ENCODE assay signal across 12 mouse cellular contexts in genomic region chr1:166381336-166381735, GRCm38 (mm10). TPM values are rescaled to one million over a fixed set of nuclear protein-coding genes. Genes with fewer than 3 reads are reported as not detected.
A peak's percentile ranks its signal among the peaks of the same experiment; 100 is the strongest.
DNase-seq lines count a peak whose midpoint lies in the region; ATAC-seq and TF ChIP-seq lines count a peak whose summit lies in the region.
"Had no signal": no experiment of that assay in that cellular context is flagged by ENCODE, and none has a peak within 500 bp of the region (broad histone marks: within the 10 kb centered on the region; RNA-seq: fewer than 3 reads in every experiment).

No protein-coding gene starts in this region.

- H3K9ac ChIP-seq in heart, embryonic 14.5 days (ENCODE audit: low read length) = peak overlapping the region; percentile 99
- peak overlapping the region; percentile 41; the same call in 1 of the 2 replicates for H3K9ac ChIP-seq in midbrain, embryonic 12.5 days (replicated peaks)
- H3K9ac ChIP-seq in midbrain, embryonic 15.5 days = no peak overlapping the region

- intact Hi-C loops in heart, postnatal 10 days (cut with DNase I) = no loop called here

- no peak for TF ChIP-seq CTCF in embryonic fibroblast, embryonic 13.5 days (IDR thresholded peaks at IDR 0.05; ENCODE audit: borderline replicate concordance, insufficient read depth, low read length)

- DNase-seq in heart, postnatal 10 days = no peak
- peak; percentile 13 for DNase-seq in naive thymus-derived CD4-positive, alpha-beta T cell, adult 2 months (ENCODE audit: low read depth)
- DNase-seq in cerebellum, postnatal 25 days = no peak
- no peak for DNase-seq in urinary bladder, postnatal 10 days (ENCODE audit: low spot score)
- DNase-seq: heart, adult 18-20 months; spleen, adult 18-20 months; thymus, postnatal 14 days had no signal

- H3K27me3 ChIP-seq in heart, embryonic 14.5 days (ENCODE audit: control insufficient read depth, insufficient read depth, low read length) = no peaks in the 10 kb centered on the region
- H3K27me3 ChIP-seq in midbrain, embryonic 12.5 days = no peaks in the 10 kb centered on the region
- H3K27me3 ChIP-seq in midbrain, embryonic 15.5 days (replicated peaks) = no peaks in the 10 kb centered on the region
- H3K27me3 ChIP-seq: limb, embryonic 15.5 days had no signal

- no peaks in the 10 kb centered on the region for H3K9me3 ChIP-seq in heart, embryonic 14.5 days (ENCODE audit: control insufficient read depth, low read length)
- H3K9me3 ChIP-seq in midbrain, embryonic 12.5 days = no peaks in the 10 kb centered on the region
- no peaks in the 10 kb centered on the region for H3K9me3 ChIP-seq in midbrain, embryonic 15.5 days
- H3K9me3 ChIP-seq: limb, embryonic 15.5 days had no signal

- WGBS in heart, embryonic 14.5 days = 84% methylated on average over 10 of the region's 10 CpGs
- WGBS in midbrain, embryonic 12.5 days = 93% methylated on average over 10 of the region's 10 CpGs
- WGBS in midbrain, embryonic 15.5 days = 83% methylated on average over 10 of the region's 10 CpGs

- peaks cover 2 to 17% of the 10 kb centered on the region in 2 experiments; a peak in 3 of 4 replicates for H3K4me1 ChIP-seq in heart, embryonic 14.5 days (ENCODE audit: control insufficient read depth in 2 of 2, insufficient read depth in 2 of 2, low read length in 2 of 2)
- peaks cover 18% of the 10 kb centered on the region for H3K4me1 ChIP-seq in midbrain, embryonic 12.5 days
- H3K4me1 ChIP-seq in midbrain, embryonic 15.5 days = peaks cover 18% of the 10 kb centered on the region
- peaks cover 5% of the 10 kb centered on the region for H3K4me1 ChIP-seq in embryonic fibroblast, embryonic 13.5 days (ENCODE audit: control insufficient read depth, insufficient read depth, low read length)

- TF ChIP-seq POLR2A in embryonic fibroblast, embryonic 13.5 days (IDR thresholded peaks at IDR 0.05; ENCODE audit: low read depth, low read length) = no peak

- H3K4me2 ChIP-seq in heart, embryonic 14.5 days (ENCODE audit: low read length) = no peak overlapping the region
- H3K4me2 ChIP-seq in midbrain, embryonic 12.5 days (replicated peaks) = no peak overlapping the region
- no peak overlapping the region for H3K4me2 ChIP-seq in midbrain, embryonic 15.5 days

- peaks cover 43% of the 10 kb centered on the region for H3K36me3 ChIP-seq in heart, embryonic 14.5 days (ENCODE audit: control insufficient read depth, insufficient read depth, low read length)
- peaks cover 37% of the 10 kb centered on the region for H3K36me3 ChIP-seq in midbrain, embryonic 12.5 days
- H3K36me3 ChIP-seq in midbrain, embryonic 15.5 days (replicated peaks) = peaks cover 15% of the 10 kb centered on the region; the same call in 1 of the 2 replicates

- no peak overlapping the region for H3K27ac ChIP-seq in heart, embryonic 14.5 days (replicated peaks in 1 of 2; ENCODE audit: control insufficient read depth in 1 of 2, insufficient read depth in 1 of 2, low read depth in 2 of 2, low read length in 2 of 2)
- H3K27ac ChIP-seq in midbrain, embryonic 12.5 days (replicated peaks) = no peak overlapping the region
- no peak overlapping the region for H3K27ac ChIP-seq in midbrain, embryonic 15.5 days
- H3K27ac ChIP-seq in embryonic fibroblast, embryonic 13.5 days (ENCODE audit: insufficient read depth, low read length) = peak overlapping the region; percentile 20; the same call in 1 of the 2 replicates
- H3K27ac ChIP-seq: limb, embryonic 15.5 days had no signal

- no peak overlapping the region for H3K4me3 ChIP-seq in heart, embryonic 14.5 days (ENCODE audit: control insufficient read depth in 1 of 2, insufficient read depth in 1 of 2, low read depth in 1 of 2, low read length in 2 of 2)
- H3K4me3 ChIP-seq in midbrain, embryonic 12.5 days = no peak overlapping the region
- no peak overlapping the region for H3K4me3 ChIP-seq in midbrain, embryonic 15.5 days
- no peak overlapping the region for H3K4me3 ChIP-seq in embryonic fibroblast, embryonic 13.5 days (ENCODE audit: insufficient read depth, low read length)

- no peak for ATAC-seq in heart, embryonic 14.5 days (ENCODE audit: insufficient number of reproducible peaks, insufficient read depth, low FRiP score, low read depth)
- no peak for ATAC-seq in midbrain, embryonic 12.5 days (ENCODE audit: low FRiP score, low read depth)
- ATAC-seq in midbrain, embryonic 15.5 days (replicated peaks) = no peak

RNA-seq across cellular contexts. Expression of gene Tada1, which starts 2.4 kb away (rescaled TPM):
- 33.3 and 34.7 TPM in 2 replicates for polyA plus RNA-seq in heart, embryonic 14.5 days (2014; fragmentation: Nextera tagmentation; extraction: Ambion mirVana)
- 10 to 100 TPM; 13.9 to 15.6 TPM for total RNA-seq in heart, postnatal 10 days (2021)
- 63.4 and 65.4 TPM in 2 replicates for polyA plus RNA-seq in midbrain, embryonic 12.5 days (2016; fragmentation: Nextera tagmentation; extraction: Ambion mirVana)
- polyA plus RNA-seq in midbrain, embryonic 15.5 days (2015; fragmentation: Nextera tagmentation; extraction: Ambion mirVana) = 90.5 and 94.9 TPM in 2 replicates
- 20.0 and 28.1 TPM in 2 replicates for polyA plus RNA-seq in embryonic fibroblast, embryonic 13.5 days (2011; ENCODE audit: insufficient read length, low read depth, missing spikeins)

RNA-seq across cellular contexts. Expression of gene Pogk, which starts 28.3 kb away (rescaled TPM):
- polyA plus RNA-seq in heart, embryonic 14.5 days (2014; fragmentation: Nextera tagmentation; extraction: Ambion mirVana) = 12.4 and 13.5 TPM in 2 replicates
- 10 to 100 TPM; 19.5 to 23.4 TPM for total RNA-seq in heart, postnatal 10 days (2021)
- 51.2 and 58.0 TPM in 2 replicates for polyA plus RNA-seq in midbrain, embryonic 12.5 days (2016; fragmentation: Nextera tagmentation; extraction: Ambion mirVana)
- polyA plus RNA-seq in midbrain, embryonic 15.5 days (2015; fragmentation: Nextera tagmentation; extraction: Ambion mirVana) = 36.7 and 41.3 TPM in 2 replicates
- polyA plus RNA-seq in embryonic fibroblast, embryonic 13.5 days (2011; ENCODE audit: insufficient read length, low read depth, missing spikeins) = 17.8 and 20.8 TPM in 2 replicates
